8 mouse cellular contexts compared by ENCODE assay signal in the genomic region with DNA sequence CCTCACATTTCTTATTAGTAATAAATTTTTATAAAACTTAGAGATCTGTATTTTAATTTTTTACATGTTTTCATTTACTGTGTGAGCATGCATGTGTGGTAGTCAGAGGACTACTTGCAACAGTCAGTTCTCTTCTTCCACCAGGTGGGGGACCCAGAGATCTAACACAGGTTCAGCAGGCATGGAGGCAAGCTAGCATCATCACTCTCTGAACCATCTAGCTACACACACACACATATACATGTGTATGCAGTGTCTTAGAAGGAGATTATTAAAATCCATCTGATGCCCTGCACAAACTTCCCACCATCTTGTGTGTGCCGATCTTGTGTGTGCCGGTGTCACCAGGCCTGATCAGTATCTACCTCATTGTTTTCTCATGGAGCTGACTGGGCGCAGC. TPM values are rescaled to one million over a fixed set of nuclear protein-coding genes. Genes with fewer than 3 reads are reported as not detected.
DNase-seq lines count a peak whose midpoint lies in the region; ATAC-seq and TF ChIP-seq lines count a peak whose summit lies in the region.

No protein-coding gene starts in this region.

- H3K36me3 ChIP-seq in forebrain, embryonic 15.5 days = no peaks in the 10 kb centered on the region
- no peaks in the 10 kb centered on the region for H3K36me3 ChIP-seq in hindbrain, postnatal 0 days (ENCODE audit: insufficient read depth, low read length)
- no peaks in the 10 kb centered on the region for H3K36me3 ChIP-seq in midbrain, embryonic 14.5 days (ENCODE audit: control insufficient read depth, insufficient read depth, low read length)

- 65% methylated on average over 3 of the region's 3 CpGs for WGBS in forebrain, embryonic 15.5 days
- WGBS in hindbrain, postnatal 0 days = 74% methylated on average over 3 of the region's 3 CpGs
- 84% methylated on average over 3 of the region's 3 CpGs for WGBS in midbrain, embryonic 14.5 days

- TF ChIP-seq POLR2A in brain, embryonic 14.5 days (IDR thresholded peaks at IDR 0.05; ENCODE audit: borderline replicate concordance, extremely low read depth, insufficient read depth, insufficient read length, poor library complexity, severe bottlenecking) = no peak

- peak; percentile 69; the same call in 1 of the 2 replicates for TF ChIP-seq CTCF in brain, embryonic 14.5 days (IDR thresholded peaks at IDR 0.05; ENCODE audit: borderline replicate concordance, extremely low read depth, insufficient read depth, insufficient read length)
- peak; percentile 92 for TF ChIP-seq CTCF in hindbrain, postnatal 0 days (IDR thresholded peaks at IDR 0.05; ENCODE audit: low read depth)

- H3K27ac ChIP-seq in forebrain, embryonic 15.5 days (replicated peaks) = no peak overlapping the region
- H3K27ac ChIP-seq in hindbrain, postnatal 0 days = no peak overlapping the region
- H3K27ac ChIP-seq in midbrain, embryonic 14.5 days (replicated peaks; ENCODE audit: low read depth, low read length) = no peak overlapping the region

- H3K27me3 ChIP-seq in forebrain, embryonic 15.5 days = peaks cover 3% of the 10 kb centered on the region; the same call in 1 of the 2 replicates
- H3K27me3 ChIP-seq in hindbrain, postnatal 0 days (ENCODE audit: insufficient read depth, low read length) = no peaks in the 10 kb centered on the region
- H3K27me3 ChIP-seq in midbrain, embryonic 14.5 days (ENCODE audit: control insufficient read depth, insufficient read depth, low read length) = no peaks in the 10 kb centered on the region

- ATAC-seq in forebrain, embryonic 15.5 days (replicated peaks) = peak; percentile 83
- ATAC-seq in hindbrain, postnatal 0 days = peak; percentile 87
- peak; percentile 74; the same call in 1 of the 2 replicates for ATAC-seq in midbrain, embryonic 14.5 days (ENCODE audit: low FRiP score, low TSS enrichment)
- no peak for ATAC-seq in inflammation-experienced regulatory T-cells, adult 6 months

- no peak overlapping the region for H3K9ac ChIP-seq in forebrain, embryonic 15.5 days (replicated peaks)
- H3K9ac ChIP-seq in hindbrain, postnatal 0 days (replicated peaks; ENCODE audit: low read length) = no peak overlapping the region
- H3K9ac ChIP-seq in midbrain, embryonic 14.5 days (replicated peaks; ENCODE audit: low read length) = no peak overlapping the region

- H3K4me2 ChIP-seq in forebrain, embryonic 15.5 days (replicated peaks) = no peak overlapping the region
- H3K4me2 ChIP-seq in hindbrain, postnatal 0 days (ENCODE audit: low read depth, low read length) = no peak overlapping the region
- no peak overlapping the region for H3K4me2 ChIP-seq in midbrain, embryonic 14.5 days (ENCODE audit: low read length)

- no peaks in the 10 kb centered on the region; the same call in 1 of the 2 replicates for H3K4me1 ChIP-seq in forebrain, embryonic 15.5 days
- no peaks in the 10 kb centered on the region for H3K4me1 ChIP-seq in hindbrain, postnatal 0 days (ENCODE audit: insufficient read depth, low read length)
- no peaks in the 10 kb centered on the region for H3K4me1 ChIP-seq in midbrain, embryonic 14.5 days (ENCODE audit: control insufficient read depth, insufficient read depth, low read length)

- intact Hi-C loops in left cerebral cortex, postnatal 10 days (cut with DNase I) = loop anchor here (2.0 to 10.0 kb wide), 3 partner anchors 148 to 1242 kb away; a partner anchor contains a TSS

- DNase-seq in spleen, postnatal 36 days (ENCODE audit: low spot score in 2 of 2) = peak; percentile 5 to 6
- DNase-seq in spleen, adult 18-20 months = no peak
- DNase-seq in brain, embryonic 14.5 days (ENCODE audit: low read depth) = peak; percentile 90
- DNase-seq in hindbrain, postnatal 0 days (ENCODE audit: low spot score) = peak; percentile 84
- DNase-seq in left cerebral cortex, postnatal 10 days (ENCODE audit: extremely low spot score in 1 of 2, low spot score in 2 of 2) = peak; percentile 71 to 80
- DNase-seq in midbrain, embryonic 14.5 days = peak; percentile 85

- no peak overlapping the region for H3K4me3 ChIP-seq in forebrain, embryonic 15.5 days
- H3K4me3 ChIP-seq in hindbrain, postnatal 0 days (ENCODE audit: low read length) = no peak overlapping the region
- no peak overlapping the region for H3K4me3 ChIP-seq in midbrain, embryonic 14.5 days (replicated peaks; ENCODE audit: low read depth, low read length)

- no peaks in the 10 kb centered on the region for H3K9me3 ChIP-seq in forebrain, embryonic 15.5 days
- no peaks in the 10 kb centered on the region for H3K9me3 ChIP-seq in hindbrain, postnatal 0 days (ENCODE audit: low read length)
- no peaks in the 10 kb centered on the region for H3K9me3 ChIP-seq in midbrain, embryonic 14.5 days (ENCODE audit: control insufficient read depth, low read length)

RNA-seq across cellular contexts. Expression of a gene that starts 15.0 kb away (rescaled TPM):
- polyA plus RNA-seq in brain, embryonic 14.5 days (2012; rRNA removed) = not detected in 2 replicates
- polyA plus RNA-seq in forebrain, embryonic 15.5 days (2015; fragmentation: Nextera tagmentation; extraction: Ambion mirVana) = not detected in 2 replicates
- not detected in 2 replicates for total RNA-seq in hindbrain, postnatal 0 days (2014; rRNA removed)
- not detected in 2 replicates for polyA plus RNA-seq in hindbrain, postnatal 0 days (2015; fragmentation: Nextera tagmentation; extraction: Ambion mirVana)
- not detected for total RNA-seq in left cerebral cortex, postnatal 10 days (2021)
- not detected in 2 replicates for polyA plus RNA-seq in midbrain, embryonic 14.5 days (2014; fragmentation: Nextera tagmentation; extraction: Ambion mirVana)
- polyA plus RNA-seq in inflammation-experienced regulatory T-cells, adult 6 months (2017; shearing (Covaris generic)) = not detected

RNA-seq across cellular contexts. Expression of a gene that starts 24.4 kb away (rescaled TPM):
- polyA plus RNA-seq in brain, embryonic 14.5 days (2012; rRNA removed) = not detected in 2 replicates
- polyA plus RNA-seq in forebrain, embryonic 15.5 days (2015; fragmentation: Nextera tagmentation; extraction: Ambion mirVana) = not detected in 2 replicates
- not detected in 2 replicates for total RNA-seq in hindbrain, postnatal 0 days (2014; rRNA removed)
- polyA plus RNA-seq in hindbrain, postnatal 0 days (2015; fragmentation: Nextera tagmentation; extraction: Ambion mirVana) = not detected in 2 replicates
- not detected for total RNA-seq in left cerebral cortex, postnatal 10 days (2021)
- polyA plus RNA-seq in midbrain, embryonic 14.5 days (2014; fragmentation: Nextera tagmentation; extraction: Ambion mirVana) = not detected in 2 replicates
- not detected for polyA plus RNA-seq in inflammation-experienced regulatory T-cells, adult 6 months (2017; shearing (Covaris generic))

RNA-seq across cellular contexts. Expression of a gene that starts 39.0 kb away (rescaled TPM):
- polyA plus RNA-seq in brain, embryonic 14.5 days (2012; rRNA removed) = not detected in 2 replicates
- not detected in 2 replicates for polyA plus RNA-seq in forebrain, embryonic 15.5 days (2015; fragmentation: Nextera tagmentation; extraction: Ambion mirVana)
- total RNA-seq in hindbrain, postnatal 0 days (2014; rRNA removed) = not detected in 2 replicates
- not detected in 2 replicates for polyA plus RNA-seq in hindbrain, postnatal 0 days (2015; fragmentation: Nextera tagmentation; extraction: Ambion mirVana)
- total RNA-seq in left cerebral cortex, postnatal 10 days (2021) = not detected
- not detected in 2 replicates for polyA plus RNA-seq in midbrain, embryonic 14.5 days (2014; fragmentation: Nextera tagmentation; extraction: Ambion mirVana)
- polyA plus RNA-seq in inflammation-experienced regulatory T-cells, adult 6 months (2017; shearing (Covaris generic)) = not detected

Comparison
In these comparisons a context has a peak if more than half of its experiments do, and no peak if none do; other contexts are left out.
1. DNase-seq: peak in spleen, postnatal 36 days (2 of 2), brain, embryonic 14.5 days (single experiment), hindbrain, postnatal 0 days (single experiment), left cerebral cortex, postnatal 10 days (2 of 2) and midbrain, embryonic 14.5 days (single experiment); none in spleen, adult 18-20 months (0 of 2).